Mouse (Mus musculus) liver, postnatal 0 days (tissue): ENCODE data around the gene Nfib. TPM values are rescaled to one million over a fixed set of nuclear protein-coding genes. Genes with fewer than 3 reads are reported as not detected.

Source experiments
- ATAC-seq: fragments of 200-750 bp; cut with Nextera tagmentation; 2 replicates; pipeline ENCODE4 v1.8.0; 2017; ENCODE audit warnings: mild to moderate bottlenecking, moderate library complexity
- DNase-seq: peaks from one replicate; pipeline ENCODE4 v3.0.0-alpha.2; 2016
- H3K27ac ChIP-seq: fragments of 300-500 bp; sonication (generic); 2 replicates; pipeline ENCODE4 v1.5.1; 2014; ENCODE audit warnings: antibody characterized with exemption, moderate library complexity, mild to moderate bottlenecking, low read depth
- H3K27me3 ChIP-seq: fragments of 300-500 bp; sonication (generic); 2 replicates; pipeline ENCODE4 v1.6.1; 2014; ENCODE audit warnings: low read length, control low read depth, mixed read lengths; ENCODE audit not compliant: insufficient read depth
- H3K36me3 ChIP-seq: fragments of 300-500 bp; sonication (generic); replicated peaks from 2 replicates; pipeline ENCODE4 v1.6.1; 2014; ENCODE audit warnings: mild to moderate bottlenecking, control low read depth, low read length, moderate library complexity, mixed read lengths; ENCODE audit not compliant: insufficient read depth
- H3K4me1 ChIP-seq: fragments of 300-500 bp; sonication (generic); 2 replicates; pipeline ENCODE4 v1.6.1; 2014; ENCODE audit warnings: antibody characterized with exemption, mild to moderate bottlenecking, control low read depth; ENCODE audit not compliant: insufficient read depth
- H3K4me2 ChIP-seq: fragments of 300-500 bp; sonication (generic); 2 replicates; pipeline ENCODE4 v1.6.1; 2014; ENCODE audit warnings: low read depth, mild to moderate bottlenecking, low read length, moderate library complexity, mixed read lengths
- H3K4me3 ChIP-seq: fragments of 300-500 bp; sonication (generic); 2 replicates; pipeline ENCODE4 v1.5.1; 2014; ENCODE audit warnings: low read depth, low read length
- H3K9ac ChIP-seq: fragments of 300-500 bp; sonication (generic); replicated peaks from 2 replicates; pipeline ENCODE4 v1.6.1; 2014; ENCODE audit warnings: mild to moderate bottlenecking, moderate library complexity
- H3K9me3 ChIP-seq: fragments of 300-500 bp; sonication (generic); 2 replicates; pipeline ENCODE4 v1.6.1; 2016; ENCODE audit warnings: mild to moderate bottlenecking, control low read depth, low read length, mixed read lengths
- CTCF ChIP-seq: sonication (generic); IDR thresholded peaks from 2 replicates; pipeline ENCODE4 v1.5.1; 2016; ENCODE audit warnings: antibody characterized with exemption, low read depth
- EP300 ChIP-seq: IDR thresholded peaks from 2 replicates; pipeline ENCODE4 v1.6.1; 2016; ENCODE audit warnings: antibody characterized with exemption, low read depth, mild to moderate bottlenecking
- WGBS: fragments of 180-500 bp; shearing (Covaris S2); extraction: QIAGEN DNeasy Blood & Tissue Kit; methylation state at CpG from one replicate; pipeline ENCODE4 v1.1.7; 2014; ENCODE audit not compliant: insufficient replicate concordance; 5-methylcytosine and 5-hydroxymethylcytosine counted together
- polyA plus RNA-seq: library from polyadenylated mRNA; unstranded; fragments of >200 nt; fragmentation: Nextera tagmentation; extraction: Ambion mirVana; gene quantifications from 2 replicates; pipeline ENCODE4 v1.2.1, GENCODE M21; 2015

Nfib gene
- polyA plus RNA-seq, 1 experiment from 2014 or later = 8.3 TPM

GRCm38 (mm10) chr4:82436656-82437055 lies 268.9 kb downstream of the Nfib start:
- Histone ChIP-seq H3K27me3 (no peaks in the 10 kb centered on the region), H3K9ac (no peak overlapping the region), H3K4me2 (no peak overlapping the region), H3K36me3 (no peaks in the 10 kb centered on the region), H3K27ac (no peak overlapping the region), H3K9me3 (no peaks in the 10 kb centered on the region), H3K4me1 (peaks cover 19% of the 10 kb centered on the region; the same call in 1 of the 2 replicates), H3K4me3 (no peak overlapping the region)
- ATAC-seq (no peak), DNase-seq (no peak)
- 42% methylated on average over 2 of the region's 2 CpGs for WGBS
- no peak for TF ChIP-seq CTCF
- no peak for TF ChIP-seq EP300

- Histone ChIP-seq H3K27ac (peak overlapping the region; percentile 44; the same call in 1 of the 2 replicates), H3K4me2 (no peak overlapping the region), H3K4me3 (no peak overlapping the region), H3K36me3 (no peaks in the 10 kb centered on the region), H3K27me3 (no peaks in the 10 kb centered on the region), H3K9me3 (no peaks in the 10 kb centered on the region), H3K9ac (no peak overlapping the region), H3K4me1 (peaks cover 16% of the 10 kb centered on the region; the same call in 1 of the 2 replicates)
- TF ChIP-seq CTCF (peak; percentile 13; the same call in 1 of the 2 replicates), EP300 (0 out of 2 replicates have a peak, but pooled peaks have one; percentile 15)
- ATAC-seq (peak; percentile 65), DNase-seq (no peak)
- 32% methylated on average over 5 of the region's 5 CpGs for WGBS
These were observed 269.8 kb downstream of the Nfib start for GRCm38 (mm10) chr4:82435716-82436115.

GRCm38 (mm10) chr4:82433926-82434705 lies 271.4 kb downstream of the Nfib start:
- Histone ChIP-seq H3K9ac (no peak overlapping the region), H3K4me2 (no peak overlapping the region), H3K4me3 (no peak overlapping the region), H3K27ac (0 out of 2 replicates have a peak overlapping the region, but pooled peaks have one; percentile 16), H3K27me3 (no peaks in the 10 kb centered on the region), H3K9me3 (no peaks in the 10 kb centered on the region), H3K4me1 (peaks cover 16% of the 10 kb centered on the region; the same call in 1 of the 2 replicates), H3K36me3 (no peaks in the 10 kb centered on the region)
- DNase-seq = no peak
- no peak for ATAC-seq
- WGBS = 58% methylated on average over 13 of the region's 13 CpGs
- TF ChIP-seq CTCF (no peak), EP300 (no peak)

GRCm38 (mm10) chr4:82431831-82432230 lies 273.7 kb downstream of the Nfib start:
- no peaks in the 10 kb centered on the region for H3K27me3 ChIP-seq
- H3K9ac ChIP-seq = no peak overlapping the region
- no peaks in the 10 kb centered on the region for H3K9me3 ChIP-seq
- H3K27ac ChIP-seq = no peak overlapping the region
- peaks cover 12% of the 10 kb centered on the region; the same call in 1 of the 2 replicates for H3K4me1 ChIP-seq
- no peak for TF ChIP-seq EP300
- TF ChIP-seq CTCF = no peak
- H3K4me2 ChIP-seq = no peak overlapping the region
- H3K4me3 ChIP-seq = no peak overlapping the region
- 72% methylated on average over 8 of the region's 8 CpGs for WGBS
- ATAC-seq = no peak
- no peak for DNase-seq
- no peaks in the 10 kb centered on the region for H3K36me3 ChIP-seq

GRCm38 (mm10) chr4:82430802-82431201 lies 274.7 kb downstream of the Nfib start:
- no peak overlapping the region for H3K9ac ChIP-seq
- no peak overlapping the region for H3K4me2 ChIP-seq
- no peaks in the 10 kb centered on the region for H3K36me3 ChIP-seq
- H3K9me3 ChIP-seq = no peaks in the 10 kb centered on the region
- ATAC-seq = no peak
- peaks cover 9% of the 10 kb centered on the region; the same call in 1 of the 2 replicates for H3K4me1 ChIP-seq
- no peaks in the 10 kb centered on the region for H3K27me3 ChIP-seq
- WGBS = 73% methylated on average over 3 of the region's 3 CpGs
- H3K27ac ChIP-seq = no peak overlapping the region
- no peak for DNase-seq
- H3K4me3 ChIP-seq = no peak overlapping the region
- no peak for TF ChIP-seq EP300
- TF ChIP-seq CTCF = no peak

- no peak overlapping the region for H3K4me3 ChIP-seq
- H3K9ac ChIP-seq = no peak overlapping the region
- H3K36me3 ChIP-seq = no peaks in the 10 kb centered on the region
- no peak overlapping the region for H3K4me2 ChIP-seq
- H3K27ac ChIP-seq = no peak overlapping the region
- 69% methylated on average over 4 of the region's 4 CpGs for WGBS
- no peaks in the 10 kb centered on the region for H3K4me1 ChIP-seq
- DNase-seq (no peak), ATAC-seq (no peak)
- H3K9me3 ChIP-seq = no peaks in the 10 kb centered on the region
- TF ChIP-seq CTCF (no peak), EP300 (no peak)
- H3K27me3 ChIP-seq = no peaks in the 10 kb centered on the region
These were observed 279.3 kb downstream of the Nfib start for GRCm38 (mm10) chr4:82426224-82426623.
